29 mouse cellular contexts compared by ENCODE assay signal in the genomic region with DNA sequence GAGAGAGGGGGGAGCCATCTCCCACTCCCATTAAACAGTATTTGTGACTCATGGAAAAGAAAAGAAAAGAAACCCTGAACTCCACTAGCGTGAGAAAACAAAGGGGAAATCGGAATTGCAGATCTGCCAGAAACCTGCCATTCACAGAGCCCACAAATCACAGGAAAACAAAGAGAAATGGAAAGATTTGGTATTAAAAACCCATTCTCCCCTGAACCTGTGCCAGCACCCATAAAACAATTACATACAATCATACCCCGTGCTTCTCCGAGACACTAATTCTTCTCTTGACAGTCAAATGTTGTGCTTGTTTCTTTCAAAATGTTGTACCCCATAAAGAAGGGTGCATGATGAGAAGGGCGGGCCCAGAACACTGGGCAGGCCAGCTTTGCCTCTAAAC.
DNase-seq lines count a peak whose midpoint lies in the region; ATAC-seq and TF ChIP-seq lines count a peak whose summit lies in the region.
"Had no signal": no experiment of that assay in that cellular context is flagged by ENCODE, and none has a peak within 500 bp of the region (broad histone marks: within the 10 kb centered on the region; RNA-seq: fewer than 3 reads in every experiment).

No protein-coding gene starts in this region.

- TF ChIP-seq EP300 in lung, postnatal 0 days (IDR thresholded peaks at IDR 0.05): no peak

- H3K4me2 ChIP-seq in forebrain, embryonic 13.5 days: no peak overlapping the region
- no peak overlapping the region for H3K4me2 ChIP-seq in kidney, embryonic 15.5 days
- H3K4me2 ChIP-seq in forebrain, postnatal 0 days (ENCODE audit: low read depth): no peak overlapping the region
- H3K4me2 ChIP-seq in lung, postnatal 0 days (replicated peaks; ENCODE audit: low read depth, low read length): no peak overlapping the region
- H3K4me2 ChIP-seq: embryonic facial prominence, embryonic 15.5 days; heart, embryonic 13.5 days; limb, embryonic 12.5 days; liver, embryonic 12.5 days; midbrain, embryonic 13.5 days; neural tube, embryonic 13.5 days had no signal

- H3K9me3 ChIP-seq in forebrain, embryonic 13.5 days (replicated peaks): no peaks in the 10 kb centered on the region
- peaks cover 2% of the 10 kb centered on the region for H3K9me3 ChIP-seq in forebrain, embryonic 10.5 days
- H3K9me3 ChIP-seq in kidney, embryonic 15.5 days (replicated peaks): no peaks in the 10 kb centered on the region
- H3K9me3 ChIP-seq in forebrain, postnatal 0 days (ENCODE audit: low read length): no peaks in the 10 kb centered on the region
- H3K9me3 ChIP-seq in lung, postnatal 0 days (ENCODE audit: low read length): no peaks in the 10 kb centered on the region
- H3K9me3 ChIP-seq: embryonic facial prominence, embryonic 15.5 days; heart, embryonic 13.5 days; limb, embryonic 12.5 days; liver, embryonic 12.5 days; midbrain, embryonic 13.5 days; neural tube, embryonic 13.5 days had no signal

- TF ChIP-seq CTCF in brain, embryonic 14.5 days (IDR thresholded peaks at IDR 0.05; ENCODE audit: borderline replicate concordance, extremely low read depth, insufficient read depth, insufficient read length): no peak
- TF ChIP-seq CTCF in forebrain, postnatal 0 days (IDR thresholded peaks at IDR 0.05; ENCODE audit: low read depth): no peak
- no peak for TF ChIP-seq CTCF in lung, postnatal 0 days (IDR thresholded peaks at IDR 0.05)

- H3K36me3 ChIP-seq in forebrain, embryonic 13.5 days (ENCODE audit: poor library complexity, severe bottlenecking): no peaks in the 10 kb centered on the region
- no peaks in the 10 kb centered on the region for H3K36me3 ChIP-seq in forebrain, embryonic 10.5 days (replicated peaks)
- H3K36me3 ChIP-seq in kidney, embryonic 15.5 days: no peaks in the 10 kb centered on the region
- H3K36me3 ChIP-seq in forebrain, postnatal 0 days (ENCODE audit: insufficient read depth): no peaks in the 10 kb centered on the region
- H3K36me3 ChIP-seq in lung, postnatal 0 days (ENCODE audit: insufficient read depth, low read length): no peaks in the 10 kb centered on the region
- H3K36me3 ChIP-seq: embryonic facial prominence, embryonic 15.5 days; G1E; heart, embryonic 13.5 days; liver, embryonic 12.5 days; midbrain, embryonic 13.5 days; neural tube, embryonic 13.5 days had no signal

- no peak for TF ChIP-seq POLR2A in brain, embryonic 14.5 days (IDR thresholded peaks at IDR 0.05; ENCODE audit: borderline replicate concordance, extremely low read depth, insufficient read depth, insufficient read length, poor library complexity, severe bottlenecking)

- H3K27me3 ChIP-seq in forebrain, embryonic 13.5 days: no peaks in the 10 kb centered on the region
- peaks cover 22% of the 10 kb centered on the region; the same call in 1 of the 2 replicates for H3K27me3 ChIP-seq in forebrain, embryonic 10.5 days (ENCODE audit: poor library complexity, severe bottlenecking)
- H3K27me3 ChIP-seq in kidney, embryonic 15.5 days: no peaks in the 10 kb centered on the region
- H3K27me3 ChIP-seq in forebrain, postnatal 0 days (ENCODE audit: insufficient read depth, low read length): no peaks in the 10 kb centered on the region
- no peaks in the 10 kb centered on the region for H3K27me3 ChIP-seq in lung, postnatal 0 days (replicated peaks; ENCODE audit: insufficient read depth, low read length)
- H3K27me3 ChIP-seq: embryonic facial prominence, embryonic 15.5 days; heart, embryonic 13.5 days; limb, embryonic 12.5 days; liver, embryonic 12.5 days; megakaryocyte, embryonic 14.5 days had no signal

- 36% methylated on average over 5 of the region's 5 CpGs for WGBS in forebrain, embryonic 13.5 days
- WGBS in forebrain, embryonic 10.5 days: 88% methylated on average over 5 of the region's 5 CpGs
- WGBS in kidney, embryonic 15.5 days: 33% methylated on average over 5 of the region's 5 CpGs
- WGBS in forebrain, postnatal 0 days: 31% methylated on average over 5 of the region's 5 CpGs
- WGBS in lung, postnatal 0 days: 77% methylated on average over 5 of the region's 5 CpGs

- H3K27ac ChIP-seq in forebrain, embryonic 13.5 days: no peak overlapping the region
- no peak overlapping the region for H3K27ac ChIP-seq in forebrain, embryonic 10.5 days
- H3K27ac ChIP-seq in kidney, embryonic 15.5 days: peak overlapping the region; percentile 38
- no peak overlapping the region for H3K27ac ChIP-seq in forebrain, postnatal 0 days (ENCODE audit: low read depth, low read length)
- H3K27ac ChIP-seq in lung, postnatal 0 days (ENCODE audit: low read length): no peak overlapping the region
- H3K27ac ChIP-seq: embryonic facial prominence, embryonic 15.5 days; heart, embryonic 13.5 days; liver, embryonic 12.5 days; midbrain, embryonic 13.5 days; neural tube, embryonic 13.5 days; stomach, postnatal 0 days had no signal

- ATAC-seq in forebrain, embryonic 13.5 days: peak; percentile 67
- ATAC-seq in kidney, embryonic 15.5 days (replicated peaks; ENCODE audit: low FRiP score): no peak
- peak; percentile 72; the same call in 1 of the 2 replicates for ATAC-seq in forebrain, postnatal 0 days
- ATAC-seq in lung, postnatal 0 days: no peak
- ATAC-seq: hindbrain, embryonic 16.5 days; liver, embryonic 12.5 days; liver, postnatal 0 days; midbrain, embryonic 13.5 days had no signal

- no peak for DNase-seq in forebrain, embryonic 10.5 days (ENCODE audit: extremely low spot score, low spot score)
- DNase-seq in kidney, postnatal 10 days: no peak
- peak; percentile 78 for DNase-seq in brain, embryonic 14.5 days (ENCODE audit: low read depth)
- DNase-seq in forebrain, postnatal 0 days: peak; percentile 48
- no peak for DNase-seq in lung, postnatal 0 days (ENCODE audit: low spot score)
- DNase-seq: adrenal gland, postnatal 10 days; cerebellum, adult 11 months; cerebellum, postnatal 36 days; embryo, embryonic 11 days; heart, postnatal 14 days; kidney, adult 2 months; layer of hippocampus, adult 9-11 months; liver, postnatal 0 days; lung, postnatal 4 days; right cerebral cortex, postnatal 4 days; thymus, adult 18-20 months; thymus, postnatal 25 days had no signal

- no peak overlapping the region for H3K9ac ChIP-seq in forebrain, embryonic 13.5 days
- H3K9ac ChIP-seq in kidney, embryonic 15.5 days: no peak overlapping the region
- H3K9ac ChIP-seq in forebrain, postnatal 0 days: no peak overlapping the region
- H3K9ac ChIP-seq in lung, postnatal 0 days (replicated peaks; ENCODE audit: low read depth): no peak overlapping the region
- H3K9ac ChIP-seq: embryonic facial prominence, embryonic 15.5 days; heart, embryonic 13.5 days; limb, embryonic 12.5 days; liver, embryonic 12.5 days; liver, postnatal 0 days; midbrain, embryonic 13.5 days; neural tube, embryonic 13.5 days had no signal

- peaks cover 23% of the 10 kb centered on the region for H3K4me1 ChIP-seq in forebrain, embryonic 13.5 days
- peaks cover 18% of the 10 kb centered on the region for H3K4me1 ChIP-seq in forebrain, embryonic 10.5 days
- H3K4me1 ChIP-seq in kidney, embryonic 15.5 days: peaks cover 49% of the 10 kb centered on the region
- H3K4me1 ChIP-seq in forebrain, postnatal 0 days (ENCODE audit: insufficient read depth): 0 out of 2 replicates have a peak, but pooled peaks cover 9% of the 10 kb centered on the region
- H3K4me1 ChIP-seq in lung, postnatal 0 days (ENCODE audit: insufficient read depth, low read depth, low read length): no peaks in the 10 kb centered on the region
- H3K4me1 ChIP-seq: liver, embryonic 12.5 days; megakaryocyte, embryonic 14.5 days; midbrain, embryonic 13.5 days had no signal

- no peak overlapping the region for H3K4me3 ChIP-seq in forebrain, embryonic 13.5 days
- H3K4me3 ChIP-seq in forebrain, embryonic 10.5 days: no peak overlapping the region
- H3K4me3 ChIP-seq in kidney, embryonic 15.5 days (replicated peaks): no peak overlapping the region
- H3K4me3 ChIP-seq in forebrain, postnatal 0 days (ENCODE audit: low read depth, low read length): no peak overlapping the region
- no peak overlapping the region for H3K4me3 ChIP-seq in lung, postnatal 0 days (ENCODE audit: low read depth, low read length)
- H3K4me3 ChIP-seq: embryonic facial prominence, embryonic 15.5 days; heart, embryonic 13.5 days; limb, embryonic 12.5 days; liver, embryonic 12.5 days; megakaryocyte, embryonic 14.5 days; midbrain, embryonic 13.5 days; neural tube, embryonic 13.5 days had no signal

Comparison
In these comparisons a context has a peak if more than half of its experiments do, and no peak if none do; other contexts are left out.
1. DNase-seq: peak in brain, embryonic 14.5 days (single experiment) and forebrain, postnatal 0 days (single experiment); none in forebrain, embryonic 10.5 days (single experiment), kidney, postnatal 10 days (single experiment) and lung, postnatal 0 days (single experiment).
2. ATAC-seq: peak in forebrain, embryonic 13.5 days (single experiment) and forebrain, postnatal 0 days (single experiment); none in kidney, embryonic 15.5 days (single experiment) and lung, postnatal 0 days (single experiment).